Mouse (Mus musculus) frontal cortex, adult 2 months (tissue): ENCODE data around the gene Rnase12. TPM values are rescaled to one million over a fixed set of nuclear protein-coding genes. Genes with fewer than 3 reads are reported as not detected.

Experiments used
- DNase-seq, 2 experiments: peaks; one replicate each; pipeline ENCODE4 v3.0.0; 2022; ENCODE audit warnings: low spot score in 1 of 2; ENCODE audit errors: extremely low spot score in 1 of 2
- polyA plus RNA-seq: library from polyadenylated mRNA; depleted of rRNA; stranded (reverse); fragments of >200 nt; gene quantifications from 2 replicates; pipeline ENCODE4 v1.2.3, GENCODE M21; 2012

The Rnase12 gene
- polyA plus RNA-seq, 1 experiment: 0.20 TPM

DNA sequence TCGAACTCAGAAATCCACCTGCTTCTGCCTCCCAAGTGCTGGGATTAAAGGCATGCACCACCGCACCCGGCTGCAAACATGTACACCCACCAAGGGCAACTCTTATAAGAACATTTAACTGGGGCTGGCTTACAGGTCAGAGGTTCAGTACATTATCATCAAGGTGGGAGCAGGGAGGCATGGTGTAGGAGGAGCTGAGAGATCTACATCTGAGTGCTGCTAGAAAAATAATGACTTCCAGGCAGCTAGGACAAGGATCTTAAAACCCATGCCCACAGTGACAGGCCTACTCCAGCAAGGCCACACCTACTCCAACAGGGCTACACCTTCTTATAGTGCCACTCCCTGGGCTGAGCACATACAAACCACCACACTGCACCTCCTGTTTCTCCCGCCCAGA is 28.4 kb upstream of the Rnase12 start:
- no peak for DNase-seq

- no peak for DNase-seq
These were observed 27.6 kb upstream of the Rnase12 start for GRCm38 (mm10) chr14:51085086-51085485.

- no peak for DNase-seq
These were observed 26.3 kb upstream of the Rnase12 start for GRCm38 (mm10) chr14:51083805-51084204.

- DNase-seq: peak in 1 of 2 experiments; percentile 84
These were observed 25.4 kb upstream of the Rnase12 start for GRCm38 (mm10) chr14:51082599-51083581.

- no peak for DNase-seq
These were observed 23.6 kb upstream of the Rnase12 start for GRCm38 (mm10) chr14:51081035-51081434.

GRCm38 (mm10) chr14:51079180-51079579 is 21.7 kb upstream of the Rnase12 start:
- DNase-seq: no peak

GRCm38 (mm10) chr14:51074335-51074734 is 16.9 kb upstream of the Rnase12 start, which contains the start of gene Olfr750:
Gene Olfr750 (minus strand): TSS chr14:51074435.
- no peak for DNase-seq

- DNase-seq: peak in 1 of 2 experiments; percentile 16
These were observed 12.2 kb upstream of the Rnase12 start for GRCm38 (mm10) chr14:51069617-51070016.

- DNase-seq: no peak
These were observed 11.5 kb upstream of the Rnase12 start for GRCm38 (mm10) chr14:51068956-51069355.

- no peak for DNase-seq
These were observed 3.3 kb upstream of the Rnase12 start for GRCm38 (mm10) chr14:51060761-51061160.

DNA sequence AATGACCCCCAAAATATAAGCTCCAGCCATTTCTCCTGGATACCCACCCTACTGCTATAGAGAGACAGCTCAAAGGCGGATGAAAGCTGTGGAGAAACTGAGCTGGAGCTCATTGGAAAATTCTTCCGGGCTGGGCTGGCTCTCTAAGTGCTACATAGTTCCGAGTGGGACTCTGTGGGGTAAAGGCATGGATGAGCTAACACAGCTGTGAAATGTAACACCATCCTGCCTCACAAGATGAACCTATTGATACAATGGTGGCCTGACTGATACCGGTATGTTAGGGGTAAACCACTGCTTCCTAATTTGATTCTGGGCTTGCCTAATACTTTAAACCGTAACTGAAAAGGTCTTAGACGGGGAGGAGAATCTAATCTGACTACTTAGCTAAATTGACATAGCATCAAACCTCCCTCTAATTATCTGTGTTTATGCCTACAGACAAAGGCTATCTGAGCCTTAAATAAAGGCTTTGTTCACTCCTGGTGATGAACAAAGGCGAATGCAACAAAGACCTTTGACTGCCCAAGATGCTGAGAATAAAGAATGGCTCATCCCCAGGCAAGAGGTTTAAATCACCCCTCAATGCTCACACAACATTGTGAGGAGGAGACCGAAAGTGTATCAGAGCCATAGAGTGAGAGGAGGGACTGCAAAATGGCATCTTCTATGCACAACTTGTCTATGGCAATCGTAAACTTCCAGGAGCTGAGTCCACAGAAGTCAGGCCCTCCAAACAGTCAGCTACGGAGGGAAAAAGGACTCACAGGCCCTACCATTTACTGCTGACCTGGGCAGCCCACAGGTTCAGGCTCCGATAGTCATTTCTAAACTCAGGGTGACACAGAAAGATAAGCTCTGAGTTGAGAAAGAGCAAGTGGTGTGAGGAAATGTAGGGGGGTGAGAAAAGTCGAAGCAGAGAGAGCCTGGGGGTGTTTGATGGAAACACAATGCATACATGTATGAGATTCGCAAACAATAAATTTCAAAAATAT is 2.9 kb downstream of the Rnase12 start:
- DNase-seq: no peak

DNA sequence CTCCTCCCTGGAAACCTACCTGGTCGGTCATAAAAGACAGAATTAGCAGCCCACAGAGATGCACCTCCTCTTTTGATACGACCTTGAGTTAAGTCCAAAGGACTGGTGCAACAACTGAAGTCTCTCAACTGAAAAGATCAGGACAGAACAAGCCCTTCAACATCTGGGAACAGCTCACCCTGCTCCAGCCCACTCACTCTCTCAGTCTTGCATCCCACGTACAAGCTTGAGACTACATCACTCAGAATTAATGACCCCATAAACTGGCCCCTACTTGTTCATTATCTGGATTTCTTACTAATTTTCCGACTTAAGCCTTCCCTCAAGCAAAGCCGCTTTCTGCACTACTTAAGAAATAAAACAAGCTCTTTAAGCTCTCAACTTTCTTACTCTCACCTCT is 4.3 kb downstream of the Rnase12 start:
- no peak for DNase-seq

DNA sequence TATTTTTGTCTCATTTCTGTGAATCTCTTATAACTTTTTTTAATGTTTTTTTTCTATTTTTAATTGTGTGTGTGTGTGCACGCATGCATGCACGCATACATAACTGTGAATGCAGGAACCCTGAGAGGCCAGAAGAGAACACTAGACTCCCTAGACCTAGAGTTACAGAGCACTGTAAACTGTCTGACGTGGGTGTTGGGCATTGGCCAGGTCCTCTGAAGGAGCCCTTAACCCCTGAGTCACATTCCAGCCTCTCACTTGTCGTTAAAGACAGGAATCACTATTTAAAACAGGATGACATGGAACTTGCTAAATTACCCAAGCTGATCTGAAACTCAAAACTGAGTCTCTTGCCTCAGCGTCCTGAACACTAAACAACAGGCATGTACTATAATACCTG is 5.5 kb downstream of the Rnase12 start:
- DNase-seq: no peak

- no peak for DNase-seq
These were observed 7.4 kb downstream of the Rnase12 start, which contains the start of gene Rnase11 for GRCm38 (mm10) chr14:51050063-51050462. Gene Rnase11 (minus strand): TSS chr14:51050163.

- no peak for DNase-seq
These were observed 9.6 kb downstream of the Rnase12 start for GRCm38 (mm10) chr14:51047846-51048245.

GRCm38 (mm10) chr14:51041769-51042168 is 15.7 kb downstream of the Rnase12 start, which contains the start of gene Rnase9:
Gene Rnase9 (minus strand): TSS chr14:51041869.
- DNase-seq: no peak

DNA sequence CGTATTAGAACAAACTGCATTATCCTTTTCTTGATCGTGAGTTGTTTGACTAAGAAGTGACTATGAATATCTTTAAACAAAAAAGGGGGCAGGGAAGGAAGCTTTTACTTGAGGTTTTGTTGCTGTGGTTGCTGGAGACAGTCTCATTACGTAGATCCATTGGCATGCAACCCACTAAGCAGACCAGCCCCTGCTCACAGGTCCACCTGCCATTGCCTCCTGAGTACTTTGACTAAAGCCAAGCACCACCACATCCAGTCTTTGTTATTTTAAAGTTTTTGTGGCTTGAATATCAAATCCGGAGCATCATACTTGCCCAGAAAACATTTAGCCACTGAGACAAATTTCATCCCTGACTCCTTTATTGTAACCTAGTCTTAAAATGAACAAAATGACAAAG is 21.2 kb downstream of the Rnase12 start:
- DNase-seq: no peak

- no peak for DNase-seq
These were observed 22.3 kb downstream of the Rnase12 start for GRCm38 (mm10) chr14:51035206-51035605.

- DNase-seq: no peak
These were observed 29.9 kb downstream of the Rnase12 start for GRCm38 (mm10) chr14:51027387-51028155.
